Mouse (Mus musculus) brain, adult 2 months (tissue): Measurements from ENCODE around the gene Marc2.

ENCODE experiments used
- DNase-seq: peaks from one replicate; pipeline ENCODE4 v3.0.0; 2011; ENCODE audit warnings: low read depth, low spot score

Gene Marc2

DNA sequence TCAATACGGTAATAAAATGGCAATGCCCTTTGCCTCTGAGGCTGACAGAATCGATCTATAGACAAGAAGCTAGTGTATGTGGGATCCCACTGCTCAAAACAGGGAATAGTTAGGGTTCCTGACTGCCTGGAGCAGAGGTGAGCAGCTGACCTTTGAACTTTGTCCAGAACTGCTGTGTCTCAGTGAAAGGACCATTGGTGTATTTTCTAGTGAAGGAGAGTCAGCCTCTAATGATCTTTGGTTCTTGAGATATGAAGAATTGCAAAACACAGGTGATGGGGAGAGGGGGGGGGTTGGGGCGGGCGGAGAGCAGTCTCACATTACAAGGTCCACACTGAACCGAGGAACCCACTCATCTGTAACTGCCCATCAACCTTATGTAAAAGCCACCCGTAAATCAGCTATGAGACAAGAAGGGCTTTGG lies 36.7 kb downstream of the Marc2 start:
- no peak for DNase-seq

DNA sequence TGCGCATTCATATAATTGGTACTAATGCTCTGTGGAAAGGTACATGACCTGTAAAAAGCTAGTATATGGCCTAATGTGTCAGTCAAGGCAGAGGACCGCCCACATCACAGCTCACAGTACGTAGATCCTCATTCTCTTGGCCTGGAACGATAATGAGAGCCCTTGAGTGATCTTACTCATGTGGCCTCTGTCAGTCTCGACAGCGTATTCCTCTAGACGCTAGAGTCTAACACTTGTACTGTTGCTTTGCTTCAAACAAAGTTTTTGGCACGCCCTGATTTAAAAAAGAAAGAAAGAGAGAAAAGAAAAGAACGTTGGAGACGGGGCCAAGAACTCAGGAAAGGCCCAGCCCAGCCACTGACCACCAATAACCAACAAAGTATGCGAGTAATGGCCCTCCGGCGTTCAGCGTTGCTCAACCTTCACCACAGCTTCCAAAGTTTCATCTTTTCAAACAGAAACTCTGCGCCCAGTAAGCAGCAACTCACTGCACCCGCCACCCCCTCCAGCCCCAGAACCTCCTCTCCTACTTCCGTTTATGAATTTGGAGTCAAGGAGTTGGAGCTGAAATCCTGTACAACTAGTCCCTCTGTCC lies 37.7 kb downstream of the Marc2 start:
- no peak for DNase-seq

GRCm38 (mm10) chr1:184807627-184808417 lies 38.4 kb downstream of the Marc2 start:
- peak; percentile 18 for DNase-seq

GRCm38 (mm10) chr1:184807123-184807522 lies 39.1 kb downstream of the Marc2 start:
- no peak for DNase-seq

- DNase-seq, result no peak
Observed at GRCm38 (mm10) chr1:184805749-184806148, 40.5 kb downstream of the Marc2 start.

DNA sequence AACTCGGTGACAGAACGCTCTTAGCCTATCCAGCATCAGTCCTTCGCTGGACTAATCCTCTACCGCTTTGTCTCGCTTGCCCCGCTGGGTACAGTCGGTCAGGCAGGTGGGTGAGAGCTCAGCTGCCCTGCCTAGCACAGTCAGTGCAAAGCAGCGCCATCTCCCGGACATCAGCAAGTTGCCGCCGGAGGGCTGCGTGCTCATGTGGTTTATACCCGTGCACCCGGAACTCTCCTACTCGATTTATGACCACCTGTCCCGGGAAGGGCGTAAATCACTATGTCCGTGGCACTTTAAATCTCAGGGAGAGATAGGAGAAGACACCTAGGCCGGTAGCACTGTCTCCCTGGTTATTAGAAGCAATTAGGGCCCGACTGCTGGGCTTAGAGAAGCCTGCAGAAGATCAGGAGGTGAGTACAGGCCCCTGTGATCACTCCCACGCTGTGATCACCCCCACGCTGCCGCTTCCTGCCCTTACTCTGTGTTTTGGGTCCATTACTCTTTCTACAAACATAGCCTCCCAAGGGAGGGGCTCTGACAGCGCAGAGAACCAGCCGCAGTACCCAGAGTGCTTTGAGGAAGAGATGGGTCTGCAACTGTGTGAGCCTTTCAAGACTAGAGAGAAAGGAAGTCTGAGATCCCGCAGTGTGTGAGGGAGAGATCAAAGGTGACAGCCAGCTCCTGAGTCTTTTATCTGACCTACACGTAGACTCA lies 52.9 kb downstream of the Marc2 start:
- DNase-seq, result peak; percentile 22

GRCm38 (mm10) chr1:184791109-184791508 lies 55.1 kb downstream of the Marc2 start:
- peak; percentile 56 for DNase-seq

DNA sequence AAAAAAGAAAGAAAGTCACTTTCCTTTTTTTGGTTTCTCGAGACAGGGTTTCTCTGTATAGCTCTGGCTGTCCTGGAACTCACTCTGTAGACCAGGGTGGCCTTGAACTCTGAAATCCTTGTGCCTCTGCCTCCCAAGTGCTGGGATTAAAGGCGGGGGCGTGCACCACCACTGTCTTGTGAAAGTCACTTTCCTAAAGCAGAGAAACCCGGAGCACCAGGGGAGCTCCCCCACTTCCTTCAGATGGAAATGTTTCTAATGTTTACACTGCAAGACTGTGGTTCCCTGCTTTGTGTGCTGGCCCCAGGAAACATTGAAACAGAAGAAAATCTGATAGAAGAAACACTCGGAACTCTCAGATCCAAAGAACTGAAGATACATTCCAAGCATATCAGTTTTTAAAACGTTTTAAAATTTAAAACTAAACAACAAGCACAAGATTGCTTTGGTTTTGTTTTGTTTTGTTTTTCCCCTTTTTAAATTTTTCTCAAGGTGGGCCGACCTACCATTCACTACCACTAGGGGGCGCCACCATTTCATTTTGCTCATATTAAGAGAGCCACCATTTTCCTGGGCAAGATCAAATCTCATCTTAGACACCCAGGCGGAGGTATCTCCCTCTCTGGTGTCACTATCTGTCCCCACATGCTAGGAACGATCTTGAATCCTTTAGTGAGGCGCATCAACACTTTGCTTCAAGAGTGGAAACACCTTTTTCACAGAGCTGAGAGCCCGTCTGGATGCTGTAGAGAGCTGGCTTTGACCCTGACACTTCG lies 59.7 kb downstream of the Marc2 start:
- no peak for DNase-seq

DNA sequence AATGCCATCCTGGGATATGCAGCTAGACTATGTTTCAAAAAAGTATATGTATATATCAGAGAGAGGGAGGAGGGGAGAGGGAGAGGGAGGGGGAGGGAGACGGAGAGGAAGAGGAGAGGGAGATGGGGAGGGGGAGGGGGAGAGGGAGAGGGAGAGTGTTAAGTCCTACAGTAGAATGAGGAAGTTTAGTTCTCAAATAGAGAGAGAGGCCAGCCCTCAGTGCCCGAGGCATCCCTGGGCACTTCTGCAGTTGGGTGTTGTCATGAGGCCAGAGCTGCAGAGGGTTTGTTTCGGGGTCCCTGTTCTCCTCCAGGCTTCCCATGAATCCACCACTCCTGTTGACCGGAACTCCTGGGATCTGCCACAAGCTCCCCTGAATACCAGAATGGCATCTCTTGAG lies 62.6 kb downstream of the Marc2 start:
- no peak for DNase-seq

DNA sequence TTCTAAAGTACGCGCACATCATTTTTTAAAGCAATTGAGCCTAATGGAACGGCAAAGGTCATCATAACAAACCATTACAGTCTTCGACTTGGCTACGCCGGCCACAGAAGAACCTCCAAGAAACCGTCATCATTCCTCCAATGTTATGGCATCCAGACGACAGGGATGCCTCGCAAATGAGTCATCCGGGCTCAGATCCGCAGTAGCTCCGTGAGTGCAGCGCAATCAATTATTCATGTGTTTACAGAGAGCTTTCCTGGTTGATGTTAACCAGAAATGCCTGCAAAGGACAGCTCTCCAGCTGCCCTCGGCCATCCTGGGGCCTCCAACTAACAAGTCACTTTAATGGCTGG lies 64.1 kb downstream of the Marc2 start:
- DNase-seq, result no peak

DNA sequence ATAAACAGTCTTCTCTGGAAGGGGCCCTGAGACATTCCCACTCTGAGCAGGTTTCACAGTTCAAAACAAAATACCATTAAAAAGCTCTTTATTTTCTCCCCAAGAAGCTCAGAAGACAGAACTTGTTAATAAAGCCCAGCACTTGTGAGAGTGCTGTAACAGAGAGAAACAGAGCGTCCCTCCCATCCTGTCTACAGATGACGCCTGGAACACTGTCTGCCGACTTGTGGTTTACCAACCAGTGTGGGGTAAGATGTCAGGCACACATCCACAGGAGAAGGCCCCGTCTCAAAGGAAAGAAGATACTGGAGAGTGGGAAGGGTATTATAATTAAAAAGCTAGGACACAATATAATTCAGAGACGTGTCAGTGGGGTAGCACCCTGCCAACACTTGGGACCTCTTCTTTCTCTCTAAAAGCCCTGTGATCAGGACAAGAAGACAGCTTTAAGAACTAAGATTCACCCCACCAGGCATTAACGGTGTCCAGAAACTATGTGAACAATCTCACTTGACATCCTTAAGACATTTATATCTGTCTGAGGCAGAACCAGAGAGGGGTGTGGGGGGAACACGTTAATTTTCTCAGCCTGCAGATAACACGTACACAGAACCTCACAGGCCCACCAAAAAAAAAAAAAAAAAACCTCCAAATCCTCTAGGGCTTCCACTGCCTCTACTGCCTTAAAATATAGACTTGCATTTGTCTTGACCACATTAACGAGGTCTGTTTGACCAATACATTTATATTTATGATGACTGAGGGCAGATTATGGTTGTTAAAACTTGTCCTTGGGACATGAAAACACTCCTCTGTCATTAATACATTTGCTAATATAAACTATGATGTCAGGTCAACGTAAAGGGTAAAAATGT lies 64.7 kb downstream of the Marc2 start:
- DNase-seq, result no peak

GRCm38 (mm10) chr1:184778157-184778556 lies 68.1 kb downstream of the Marc2 start:
- DNase-seq, result no peak

GRCm38 (mm10) chr1:184777061-184777795 lies 69.0 kb downstream of the Marc2 start:
- no peak for DNase-seq

DNA sequence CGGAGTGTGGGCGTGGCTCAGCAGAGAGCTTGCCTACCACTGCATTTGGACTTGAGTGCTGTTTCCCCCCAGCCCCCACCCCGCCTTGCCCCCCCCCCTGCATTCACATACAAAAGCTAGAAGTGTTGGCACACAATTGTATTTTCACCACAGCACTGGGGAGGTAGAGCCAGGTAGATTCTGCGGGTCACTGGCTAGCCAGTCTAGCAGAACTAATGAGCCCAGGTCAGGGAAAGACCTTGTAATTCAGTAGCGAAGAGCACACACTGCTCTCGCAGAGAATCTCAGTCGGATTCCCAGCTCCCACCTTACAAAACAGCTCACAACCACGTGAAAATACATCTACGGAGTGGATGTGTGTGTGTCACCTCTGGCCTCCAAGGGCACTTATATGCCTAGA lies 71.0 kb downstream of the Marc2 start:
- DNase-seq, result no peak

GRCm38 (mm10) chr1:184771891-184772249 lies 74.4 kb downstream of the Marc2 start:
- DNase-seq, result no peak

DNA sequence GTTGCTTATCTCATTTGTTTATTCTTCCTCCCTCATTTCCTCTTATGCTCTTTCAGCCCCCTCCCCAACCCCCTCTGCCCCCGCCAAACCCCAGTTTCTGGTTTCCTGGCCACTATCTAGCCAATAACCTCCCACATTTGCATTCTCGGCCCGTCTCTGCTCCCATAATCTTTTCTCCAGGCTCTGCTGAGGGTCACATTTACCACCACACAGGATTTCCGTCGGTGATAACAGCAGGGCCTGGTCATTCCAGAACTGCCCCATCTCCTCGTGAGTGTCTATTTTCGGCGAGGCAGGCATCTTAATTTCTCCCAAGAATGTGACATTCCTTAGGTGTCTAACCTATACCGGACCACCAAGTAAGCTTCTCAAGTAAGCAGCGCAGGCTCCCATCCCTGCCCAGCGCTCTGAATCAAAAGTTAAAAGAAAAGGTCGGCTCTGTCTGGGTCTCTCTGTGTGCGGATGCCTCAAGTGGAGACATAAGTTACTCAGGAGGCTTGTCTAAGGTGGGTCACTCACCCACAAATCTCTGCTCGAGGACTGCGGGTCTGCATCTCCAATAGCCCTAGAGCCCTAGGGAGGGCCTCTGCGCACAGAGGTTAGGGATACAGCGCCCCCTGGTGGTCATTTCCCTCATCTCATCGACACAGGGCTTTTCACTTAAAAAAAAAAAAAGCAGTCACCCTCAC lies 74.9 kb downstream of the Marc2 start:
- DNase-seq, result peak; percentile 61

- no peak for DNase-seq
Observed at GRCm38 (mm10) chr1:184763866-184764265, 82.4 kb downstream of the Marc2 start.
